Mouse (Mus musculus): ENCODE results near the gene Rnf126. TPM values are rescaled to one million over a fixed set of nuclear protein-coding genes. Genes with fewer than 3 reads are reported as not detected.

The Rnf126 gene
- total RNA-seq, 1 experiment = 66.7 TPM

DNA sequence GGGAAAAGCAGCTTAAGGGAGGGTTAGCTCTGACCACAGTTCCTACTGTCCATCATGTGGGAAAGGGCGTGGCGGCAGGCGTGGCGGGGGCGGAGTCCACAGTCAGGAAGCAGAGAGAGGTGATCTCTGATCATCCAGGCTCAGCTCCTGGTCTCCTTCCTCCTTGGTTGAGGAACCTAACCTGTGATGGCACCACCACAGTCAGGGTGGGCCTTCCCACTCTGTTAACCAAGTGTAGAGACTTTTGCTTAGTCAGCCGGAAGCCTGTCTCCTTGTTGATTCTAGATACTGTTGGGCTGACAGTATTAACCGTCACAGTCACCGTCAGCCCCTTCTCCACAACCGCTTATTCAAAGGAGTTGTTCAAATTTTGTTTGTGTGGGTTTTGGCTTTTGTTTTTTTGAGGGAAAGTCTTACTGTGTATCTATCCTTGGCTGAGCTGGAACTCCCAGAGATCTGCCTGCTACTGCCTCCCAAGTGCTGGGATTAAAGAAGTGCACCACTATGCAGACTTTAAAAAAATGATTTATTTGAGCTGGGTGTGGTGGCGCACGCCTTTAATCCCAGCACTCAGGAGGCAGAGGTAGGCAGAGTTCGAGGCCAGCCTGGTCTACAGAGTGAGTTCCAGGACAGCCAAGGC lies 31.7 kb upstream of the Rnf126 start:
- H3K4me1 ChIP-seq (ENCODE audit: control insufficient read depth in 2 of 2, insufficient read depth in 2 of 2, low read length in 2 of 2, poor library complexity in 1 of 2) = peaks cover 10 to 44% of the 10 kb centered on the region in 2 experiments
- no peak overlapping the region for H3K27ac ChIP-seq (ENCODE audit: insufficient read depth, low read depth, low read length, poor library complexity, severe bottlenecking)

DNA sequence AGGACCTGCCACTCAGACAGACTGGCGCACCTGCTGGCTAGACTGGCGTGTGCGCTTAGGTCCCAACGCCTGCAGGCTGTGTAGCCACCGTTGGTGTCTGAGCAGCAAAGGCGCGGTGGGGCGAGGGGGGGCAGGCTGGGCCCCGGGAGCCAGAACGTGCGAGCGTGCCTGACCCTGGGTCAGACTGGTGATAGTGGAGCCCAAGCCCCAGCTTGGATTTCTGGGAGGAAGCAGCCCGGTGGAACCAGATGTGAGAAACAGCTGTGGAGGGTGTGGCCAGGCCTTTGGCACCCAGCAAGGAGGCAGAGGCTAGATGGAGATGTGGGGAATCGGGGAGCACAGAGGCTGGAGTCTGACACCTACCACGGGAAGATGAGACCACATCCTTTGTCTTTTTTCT lies 30.6 kb upstream of the Rnf126 start:
- Histone ChIP-seq H3K36me3 (ENCODE audit: control insufficient read depth, insufficient read depth, low read length, poor library complexity, severe bottlenecking) (no peaks in the 10 kb centered on the region), H3K4me3 (ENCODE audit: insufficient read depth in 1 of 2, low read depth in 1 of 2, low read length in 2 of 2, poor library complexity in 1 of 2, severe bottlenecking in 1 of 2) (peak overlapping the region in 1 of 2 experiments; percentile 21; a peak in 1 of 4 replicates), H3K4me1 (ENCODE audit: control insufficient read depth in 2 of 2, insufficient read depth in 2 of 2, low read length in 2 of 2, poor library complexity in 1 of 2) (peaks cover 10 to 39% of the 10 kb centered on the region in 2 experiments), H3K27ac (ENCODE audit: insufficient read depth, low read depth, low read length, poor library complexity, severe bottlenecking) (no peak overlapping the region), H3K9me3 (ENCODE audit: control insufficient read depth, insufficient read depth, low read depth, low read length) (no peaks in the 10 kb centered on the region), H3K9ac (ENCODE audit: insufficient read depth, low read depth, low read length, poor library complexity, severe bottlenecking) (no peak overlapping the region)
- TF ChIP-seq ZC3H11A (IDR thresholded peaks at IDR 0.05; ENCODE audit: borderline replicate concordance, low read depth, low read length) (no peak), MAFK (IDR thresholded peaks at IDR 0.05; ENCODE audit: insufficient read depth, low read depth, low read length) (no peak), HCFC1 (IDR thresholded peaks at IDR 0.05; ENCODE audit: borderline replicate concordance, insufficient read depth, low read length) (no peak), CHD2 (IDR thresholded peaks at IDR 0.05; ENCODE audit: low read depth, low read length) (no peak), ZNF384 (IDR thresholded peaks at IDR 0.05; ENCODE audit: low read depth, low read length) (no peak)
- no peak for DNase-seq (ENCODE audit: low read depth, low spot score)
- in situ Hi-C loops (cut with MboI; ENCODE audit: low sequenced_read_pairs in 2 of 2, unreplicated experiment in 2 of 2) = no loop called here

More for the DNA sequence above, 31.7 kb upstream of the Rnf126 start:
- in situ Hi-C loops (cut with MboI; ENCODE audit: low sequenced_read_pairs in 2 of 2, unreplicated experiment in 2 of 2) = no loop called here
- TF ChIP-seq HCFC1 (IDR thresholded peaks at IDR 0.05; ENCODE audit: borderline replicate concordance, insufficient read depth, low read length) = no peak
- no peak for TF ChIP-seq ZNF384 (IDR thresholded peaks at IDR 0.05; ENCODE audit: low read depth, low read length)
- no peak for TF ChIP-seq ZC3H11A (IDR thresholded peaks at IDR 0.05; ENCODE audit: borderline replicate concordance, low read depth, low read length)
- TF ChIP-seq MAFK (IDR thresholded peaks at IDR 0.05; ENCODE audit: insufficient read depth, low read depth, low read length) = no peak
- no peak for TF ChIP-seq CHD2 (IDR thresholded peaks at IDR 0.05; ENCODE audit: low read depth, low read length)
- Histone ChIP-seq H3K9me3 (ENCODE audit: control insufficient read depth, insufficient read depth, low read depth, low read length) (no peaks in the 10 kb centered on the region), H3K36me3 (ENCODE audit: control insufficient read depth, insufficient read depth, low read length, poor library complexity, severe bottlenecking) (no peaks in the 10 kb centered on the region), H3K9ac (ENCODE audit: insufficient read depth, low read depth, low read length, poor library complexity, severe bottlenecking) (no peak overlapping the region), H3K4me3 (ENCODE audit: insufficient read depth in 1 of 2, low read depth in 1 of 2, low read length in 2 of 2, poor library complexity in 1 of 2, severe bottlenecking in 1 of 2) (no peak overlapping the region)
- no peak for DNase-seq (ENCODE audit: low read depth, low spot score)

DNA sequence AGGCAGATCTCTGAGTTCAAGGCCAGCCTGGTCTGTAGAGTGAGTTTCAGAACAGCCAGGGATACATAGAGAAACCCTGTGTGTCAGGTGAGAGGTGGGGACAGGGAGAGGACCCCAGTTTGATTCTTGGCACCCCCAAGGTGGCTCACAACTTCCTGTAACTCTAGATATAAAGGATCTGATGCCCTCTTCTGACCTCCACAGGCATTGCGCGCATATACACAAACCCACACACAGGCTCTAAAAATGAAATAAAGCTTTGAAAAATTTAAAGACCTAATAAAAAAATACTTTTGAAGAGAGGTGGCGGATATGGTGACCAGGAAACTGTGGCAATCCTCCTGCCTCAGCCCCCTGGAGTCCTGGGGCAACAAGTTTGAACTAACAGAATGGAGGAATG lies 29.2 kb upstream of the Rnf126 start:
- H3K9me3 ChIP-seq (ENCODE audit: control insufficient read depth, insufficient read depth, low read depth, low read length) = no peaks in the 10 kb centered on the region
- no peak for DNase-seq (ENCODE audit: low read depth, low spot score)
- H3K36me3 ChIP-seq (ENCODE audit: control insufficient read depth, insufficient read depth, low read length, poor library complexity, severe bottlenecking) = no peaks in the 10 kb centered on the region
- in situ Hi-C loops (cut with MboI; ENCODE audit: low sequenced_read_pairs in 2 of 2, unreplicated experiment in 2 of 2) = no loop called here
- peaks cover 10 to 31% of the 10 kb centered on the region in 2 experiments for H3K4me1 ChIP-seq (ENCODE audit: control insufficient read depth in 2 of 2, insufficient read depth in 2 of 2, low read length in 2 of 2, poor library complexity in 1 of 2)
- no peak overlapping the region for H3K27ac ChIP-seq (ENCODE audit: insufficient read depth, low read depth, low read length, poor library complexity, severe bottlenecking)
- TF ChIP-seq ZC3H11A (IDR thresholded peaks at IDR 0.05; ENCODE audit: borderline replicate concordance, low read depth, low read length) = no peak
- no peak for TF ChIP-seq ZNF384 (IDR thresholded peaks at IDR 0.05; ENCODE audit: low read depth, low read length)
- no peak for TF ChIP-seq CHD2 (IDR thresholded peaks at IDR 0.05; ENCODE audit: low read depth, low read length)
- no peak for TF ChIP-seq MAFK (IDR thresholded peaks at IDR 0.05; ENCODE audit: insufficient read depth, low read depth, low read length)
- TF ChIP-seq HCFC1 (IDR thresholded peaks at IDR 0.05; ENCODE audit: borderline replicate concordance, insufficient read depth, low read length) = no peak
- H3K9ac ChIP-seq (ENCODE audit: insufficient read depth, low read depth, low read length, poor library complexity, severe bottlenecking) = no peak overlapping the region
- no peak overlapping the region for H3K4me3 ChIP-seq (ENCODE audit: insufficient read depth in 1 of 2, low read depth in 1 of 2, low read length in 2 of 2, poor library complexity in 1 of 2, severe bottlenecking in 1 of 2)

DNA sequence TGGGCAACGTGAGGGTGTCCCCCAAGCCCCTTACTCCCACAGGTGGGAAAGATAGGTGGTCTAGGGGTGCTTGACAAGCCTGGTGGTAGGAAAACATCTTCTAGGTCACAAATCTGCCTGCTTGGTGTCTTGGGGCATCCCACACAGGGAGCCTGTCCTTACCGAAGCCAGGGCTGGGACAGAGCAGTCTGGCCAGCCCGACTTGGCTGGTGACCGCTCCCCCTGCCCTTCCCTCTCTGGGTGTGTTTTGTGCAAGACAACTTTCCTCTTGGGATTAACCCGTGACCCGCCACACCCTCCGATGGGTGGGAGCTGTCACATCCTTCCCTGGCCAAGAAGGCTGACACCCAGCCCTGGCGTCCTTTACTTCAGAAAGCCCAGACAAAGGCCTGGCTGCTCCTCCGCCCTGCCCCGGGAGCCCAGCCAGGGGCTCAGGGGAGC lies 27.8 kb upstream of the Rnf126 start:
- H3K36me3 ChIP-seq (ENCODE audit: control insufficient read depth, insufficient read depth, low read length, poor library complexity, severe bottlenecking) = no peaks in the 10 kb centered on the region
- peaks cover 10 to 26% of the 10 kb centered on the region in 2 experiments for H3K4me1 ChIP-seq (ENCODE audit: control insufficient read depth in 2 of 2, insufficient read depth in 2 of 2, low read length in 2 of 2, poor library complexity in 1 of 2)
- H3K9me3 ChIP-seq (ENCODE audit: control insufficient read depth, insufficient read depth, low read depth, low read length) = no peaks in the 10 kb centered on the region
- H3K27ac ChIP-seq (ENCODE audit: insufficient read depth, low read depth, low read length, poor library complexity, severe bottlenecking) = no peak overlapping the region
- in situ Hi-C loops (cut with MboI; ENCODE audit: low sequenced_read_pairs in 2 of 2, unreplicated experiment in 2 of 2) = no loop called here
- peak overlapping the region; percentile 45; the same call in 1 of the 2 replicates for H3K9ac ChIP-seq (ENCODE audit: insufficient read depth, low read depth, low read length, poor library complexity, severe bottlenecking)
- TF ChIP-seq CHD2 (IDR thresholded peaks at IDR 0.05; ENCODE audit: low read depth, low read length) = no peak
- no peak for TF ChIP-seq ZC3H11A (IDR thresholded peaks at IDR 0.05; ENCODE audit: borderline replicate concordance, low read depth, low read length)
- no peak for TF ChIP-seq HCFC1 (IDR thresholded peaks at IDR 0.05; ENCODE audit: borderline replicate concordance, insufficient read depth, low read length)
- no peak for TF ChIP-seq ZNF384 (IDR thresholded peaks at IDR 0.05; ENCODE audit: low read depth, low read length)
- TF ChIP-seq MAFK (IDR thresholded peaks at IDR 0.05; ENCODE audit: insufficient read depth, low read depth, low read length) = no peak
- H3K4me3 ChIP-seq (ENCODE audit: insufficient read depth in 1 of 2, low read depth in 1 of 2, low read length in 2 of 2, poor library complexity in 1 of 2, severe bottlenecking in 1 of 2) = peak overlapping the region; percentile 77 to 98
- no peak for DNase-seq (ENCODE audit: low read depth, low spot score)

Measured in ES-E14 (cell line).